Mouse (Mus musculus): ENCODE results near the gene E130309D02Rik. TPM values are rescaled to one million over a fixed set of nuclear protein-coding genes. Genes with fewer than 3 reads are reported as not detected.

Gene E130309D02Rik
- polyA plus RNA-seq, 1 experiment from 2014 or later = 39.4 TPM

DNA sequence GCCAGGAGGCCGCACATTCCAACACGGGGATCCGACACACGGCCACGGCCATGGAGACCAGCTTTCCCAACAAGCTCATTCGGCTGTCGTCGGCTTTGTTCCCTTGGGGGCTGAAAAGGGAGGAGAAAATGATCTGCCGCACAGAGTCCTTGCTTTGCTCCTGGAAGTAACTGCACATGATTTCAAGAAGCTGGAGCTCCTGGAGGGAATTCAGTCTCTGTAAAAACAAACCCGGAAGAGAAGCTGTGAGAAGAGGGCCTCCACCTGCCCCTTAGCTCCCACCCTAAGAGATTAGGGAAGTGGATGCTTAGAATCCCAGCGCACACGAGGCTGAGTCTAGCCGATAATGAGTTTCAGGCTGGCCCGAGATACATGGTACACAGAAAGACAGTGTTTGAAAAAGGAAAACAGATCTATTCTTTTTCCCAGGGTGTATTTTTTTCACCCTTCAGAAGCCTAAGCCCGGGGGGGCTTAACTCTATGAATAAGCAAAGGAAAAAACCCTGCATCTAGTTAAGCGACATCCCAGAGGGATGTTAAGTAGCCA lies 904 bp downstream of the E130309D02Rik start:
- Histone ChIP-seq H3K27me3 (ENCODE audit: insufficient read depth, low read length) (no peaks in the 10 kb centered on the region), H3K9ac (replicated peaks; ENCODE audit: low read length) (peak overlapping the region; percentile 95), H3K4me2 (replicated peaks; ENCODE audit: low read depth, low read length) (peak overlapping the region; percentile 77), H3K4me1 (ENCODE audit: insufficient read depth, low read length) (peaks cover 16% of the 10 kb centered on the region), H3K9me3 (ENCODE audit: low read length) (no peaks in the 10 kb centered on the region), H3K36me3 (ENCODE audit: insufficient read depth, low read length) (peaks cover 50% of the 10 kb centered on the region), H3K4me3 (ENCODE audit: low read length) (peak overlapping the region; percentile 89), H3K27ac (ENCODE audit: low read length) (peak overlapping the region; percentile 90)
- 2% methylated on average over 16 of the region's 16 CpGs for WGBS
- no peak for ATAC-seq (ENCODE audit: low FRiP score, low TSS enrichment)

DNA sequence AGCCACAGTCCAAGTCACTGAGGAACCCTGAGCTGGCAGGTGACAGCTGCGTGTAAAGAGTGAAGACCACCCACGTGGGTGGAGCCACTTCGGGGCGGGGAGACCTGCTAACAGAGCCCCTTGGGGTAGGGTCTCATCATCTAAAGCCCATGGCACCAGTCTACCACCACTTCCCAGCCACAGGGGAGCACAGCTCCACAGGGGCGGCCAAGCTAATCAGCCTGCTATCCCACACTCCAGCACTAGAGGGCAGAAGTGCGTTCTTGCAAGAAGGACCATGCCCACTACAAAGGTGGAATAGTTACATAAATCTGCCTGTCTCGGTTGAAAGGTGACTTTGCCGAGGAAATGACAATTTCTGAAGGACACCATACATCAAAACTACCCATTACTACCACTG lies 3.3 kb downstream of the E130309D02Rik start:
- no peak overlapping the region for H3K27ac ChIP-seq (ENCODE audit: low read length)
- H3K36me3 ChIP-seq (ENCODE audit: insufficient read depth, low read length) = peaks cover 54% of the 10 kb centered on the region
- no peak for ATAC-seq (ENCODE audit: low FRiP score, low TSS enrichment)
- H3K4me3 ChIP-seq (ENCODE audit: low read length) = no peak overlapping the region
- peaks cover 16% of the 10 kb centered on the region for H3K4me1 ChIP-seq (ENCODE audit: insufficient read depth, low read length)
- H3K4me2 ChIP-seq (replicated peaks; ENCODE audit: low read depth, low read length) = no peak overlapping the region
- H3K27me3 ChIP-seq (ENCODE audit: insufficient read depth, low read length) = no peaks in the 10 kb centered on the region
- WGBS = 60% methylated on average over 8 of the region's 8 CpGs
- H3K9me3 ChIP-seq (ENCODE audit: low read length) = no peaks in the 10 kb centered on the region
- H3K9ac ChIP-seq (replicated peaks; ENCODE audit: low read length) = no peak overlapping the region

DNA sequence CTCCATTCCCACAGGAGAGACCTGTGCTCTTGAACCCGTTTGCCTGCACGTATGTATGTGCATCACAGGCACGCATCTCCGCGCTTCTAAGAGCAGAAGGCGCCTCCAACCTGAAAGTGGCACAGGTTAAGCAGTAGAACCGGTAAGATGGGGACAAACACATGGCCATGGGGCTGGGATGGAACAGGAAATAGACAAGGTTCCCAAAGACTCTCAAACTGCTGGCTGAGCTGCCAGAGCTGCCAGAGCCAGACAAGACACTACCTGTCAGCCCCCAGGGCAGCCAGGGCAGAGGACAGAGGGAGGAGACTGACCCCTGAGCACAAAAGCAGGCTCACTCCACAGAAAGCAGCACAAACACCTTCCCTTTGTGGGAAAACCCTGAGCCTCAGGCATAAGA lies 5.2 kb downstream of the E130309D02Rik start:
- Histone ChIP-seq H3K27ac (ENCODE audit: low read length) (no peak overlapping the region), H3K4me1 (ENCODE audit: insufficient read depth, low read length) (peaks cover 14% of the 10 kb centered on the region), H3K4me2 (replicated peaks; ENCODE audit: low read depth, low read length) (no peak overlapping the region), H3K27me3 (ENCODE audit: insufficient read depth, low read length) (no peaks in the 10 kb centered on the region), H3K9ac (replicated peaks; ENCODE audit: low read length) (no peak overlapping the region), H3K9me3 (ENCODE audit: low read length) (no peaks in the 10 kb centered on the region), H3K36me3 (ENCODE audit: insufficient read depth, low read length) (peaks cover 69% of the 10 kb centered on the region), H3K4me3 (ENCODE audit: low read length) (no peak overlapping the region)
- ATAC-seq (ENCODE audit: low FRiP score, low TSS enrichment) = no peak
- WGBS = 98% methylated on average over 7 of the region's 7 CpGs

DNA sequence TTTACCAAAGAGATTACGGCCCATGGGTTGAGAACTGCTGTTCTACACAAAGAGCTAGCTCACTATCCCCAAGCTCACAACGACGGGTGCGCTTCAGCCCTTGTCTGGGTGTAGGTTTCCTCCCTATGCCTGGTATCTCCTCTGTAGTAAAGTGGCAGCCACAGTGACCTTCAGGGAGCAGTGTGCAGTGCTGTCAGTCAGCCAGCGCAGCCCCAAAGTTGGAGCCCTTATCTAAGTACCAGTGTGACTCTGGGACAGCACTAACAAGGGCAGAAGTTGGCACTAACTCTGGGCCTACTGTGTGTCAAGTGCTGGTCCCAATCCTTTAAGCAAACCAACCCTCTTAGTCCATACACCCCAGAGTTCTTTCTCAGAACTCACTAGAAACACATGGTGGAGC lies 6.3 kb downstream of the E130309D02Rik start:
- Histone ChIP-seq H3K4me2 (replicated peaks; ENCODE audit: low read depth, low read length) (no peak overlapping the region), H3K9ac (replicated peaks; ENCODE audit: low read length) (no peak overlapping the region), H3K27ac (ENCODE audit: low read length) (no peak overlapping the region), H3K9me3 (ENCODE audit: low read length) (no peaks in the 10 kb centered on the region), H3K36me3 (ENCODE audit: insufficient read depth, low read length) (peaks cover 71% of the 10 kb centered on the region), H3K4me1 (ENCODE audit: insufficient read depth, low read length) (peaks cover 12% of the 10 kb centered on the region), H3K27me3 (ENCODE audit: insufficient read depth, low read length) (no peaks in the 10 kb centered on the region), H3K4me3 (ENCODE audit: low read length) (no peak overlapping the region)
- no peak for ATAC-seq (ENCODE audit: low FRiP score, low TSS enrichment)
- WGBS = 88% methylated on average over 5 of the region's 5 CpGs

DNA sequence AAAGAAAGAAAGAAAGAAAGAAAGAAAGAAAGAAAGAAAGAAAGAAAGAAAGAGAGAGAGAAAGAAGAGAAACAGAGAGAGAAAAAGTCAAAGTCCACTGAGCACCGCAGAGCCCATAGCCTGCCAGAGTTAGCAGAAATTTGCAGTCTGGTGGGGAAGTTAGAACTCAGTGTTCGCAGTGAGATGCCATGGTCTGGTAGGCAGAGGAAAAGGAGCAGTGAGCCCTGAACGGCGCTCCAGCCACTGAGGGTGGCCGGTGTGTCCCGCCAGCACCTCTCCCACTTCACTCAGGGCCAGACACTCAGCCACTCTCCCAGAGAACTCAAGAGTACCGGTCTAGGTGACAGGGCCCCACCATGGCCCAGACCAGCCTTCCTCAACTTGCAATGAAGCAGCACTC lies 10.9 kb downstream of the E130309D02Rik start:
- H3K4me2 ChIP-seq (replicated peaks; ENCODE audit: low read depth, low read length) = no peak overlapping the region
- peaks cover 80% of the 10 kb centered on the region for H3K36me3 ChIP-seq (ENCODE audit: insufficient read depth, low read length)
- H3K9ac ChIP-seq (replicated peaks; ENCODE audit: low read length) = no peak overlapping the region
- no peaks in the 10 kb centered on the region for H3K27me3 ChIP-seq (ENCODE audit: insufficient read depth, low read length)
- ATAC-seq (ENCODE audit: low FRiP score, low TSS enrichment) = no peak
- no peak overlapping the region for H3K4me3 ChIP-seq (ENCODE audit: low read length)
- no peak overlapping the region for H3K27ac ChIP-seq (ENCODE audit: low read length)
- no peaks in the 10 kb centered on the region for H3K9me3 ChIP-seq (ENCODE audit: low read length)
- H3K4me1 ChIP-seq (ENCODE audit: insufficient read depth, low read length) = 0 out of 2 replicates have a peak, but pooled peaks cover 3% of the 10 kb centered on the region
- 77% methylated on average over 7 of the region's 7 CpGs for WGBS

DNA sequence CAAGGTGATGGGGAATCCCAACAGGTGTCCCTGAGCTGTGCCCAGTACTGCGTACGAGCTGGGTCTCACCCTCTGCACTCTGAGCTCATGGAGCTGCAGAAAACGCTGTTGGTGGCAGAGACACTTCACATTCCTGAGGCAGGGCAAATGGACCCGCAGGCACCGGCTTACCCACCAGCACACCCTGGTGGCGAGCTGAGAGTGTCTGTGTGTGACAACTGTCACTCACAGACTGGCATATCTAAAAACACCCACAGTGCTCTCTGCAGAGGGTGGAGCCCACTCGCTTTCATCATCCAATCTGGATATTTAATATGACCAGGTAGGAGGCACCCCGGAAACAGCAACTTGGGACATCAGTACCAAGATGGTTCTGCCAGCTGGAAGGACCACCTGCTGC lies 13.9 kb downstream of the E130309D02Rik start:
- H3K27ac ChIP-seq (ENCODE audit: low read length) = no peak overlapping the region
- H3K9me3 ChIP-seq (ENCODE audit: low read length) = no peaks in the 10 kb centered on the region
- 72% methylated on average over 8 of the region's 8 CpGs for WGBS
- no peak overlapping the region for H3K4me2 ChIP-seq (replicated peaks; ENCODE audit: low read depth, low read length)
- no peak overlapping the region for H3K4me3 ChIP-seq (ENCODE audit: low read length)
- H3K27me3 ChIP-seq (ENCODE audit: insufficient read depth, low read length) = no peaks in the 10 kb centered on the region
- ATAC-seq (ENCODE audit: low FRiP score, low TSS enrichment) = no peak
- peaks cover 57% of the 10 kb centered on the region for H3K36me3 ChIP-seq (ENCODE audit: insufficient read depth, low read length)
- H3K4me1 ChIP-seq (ENCODE audit: insufficient read depth, low read length) = 0 out of 2 replicates have a peak, but pooled peaks cover 3% of the 10 kb centered on the region
- no peak overlapping the region for H3K9ac ChIP-seq (replicated peaks; ENCODE audit: low read length)

DNA sequence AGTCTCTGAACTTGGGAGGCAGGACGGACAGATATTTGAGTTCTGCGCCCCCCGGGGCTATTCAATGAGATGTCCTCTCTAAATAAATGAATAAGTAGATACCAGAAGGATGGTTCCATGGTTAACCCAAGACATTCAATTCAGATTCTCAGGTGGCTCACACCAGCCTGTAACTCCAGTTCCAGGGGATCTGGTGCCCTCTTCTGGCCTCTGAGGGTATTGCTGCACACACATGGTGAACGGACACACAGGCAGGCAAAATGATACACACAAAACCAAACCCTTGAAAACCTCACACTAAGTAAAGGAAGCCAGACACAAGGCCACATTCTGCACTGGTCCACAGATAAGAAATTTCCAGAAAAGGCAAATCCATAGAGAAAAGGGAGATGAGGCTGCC lies 15.5 kb downstream of the E130309D02Rik start:
- Histone ChIP-seq H3K27me3 (ENCODE audit: insufficient read depth, low read length) (no peaks in the 10 kb centered on the region), H3K4me2 (replicated peaks; ENCODE audit: low read depth, low read length) (no peak overlapping the region), H3K4me1 (ENCODE audit: insufficient read depth, low read length) (0 out of 2 replicates have a peak, but pooled peaks cover 3% of the 10 kb centered on the region), H3K4me3 (ENCODE audit: low read length) (no peak overlapping the region), H3K27ac (ENCODE audit: low read length) (no peak overlapping the region), H3K9ac (replicated peaks; ENCODE audit: low read length) (no peak overlapping the region), H3K9me3 (ENCODE audit: low read length) (no peaks in the 10 kb centered on the region), H3K36me3 (ENCODE audit: insufficient read depth, low read length) (peaks cover 43% of the 10 kb centered on the region)
- ATAC-seq (ENCODE audit: low FRiP score, low TSS enrichment) = no peak
- WGBS = 91% methylated on average over 4 of the region's 4 CpGs

DNA sequence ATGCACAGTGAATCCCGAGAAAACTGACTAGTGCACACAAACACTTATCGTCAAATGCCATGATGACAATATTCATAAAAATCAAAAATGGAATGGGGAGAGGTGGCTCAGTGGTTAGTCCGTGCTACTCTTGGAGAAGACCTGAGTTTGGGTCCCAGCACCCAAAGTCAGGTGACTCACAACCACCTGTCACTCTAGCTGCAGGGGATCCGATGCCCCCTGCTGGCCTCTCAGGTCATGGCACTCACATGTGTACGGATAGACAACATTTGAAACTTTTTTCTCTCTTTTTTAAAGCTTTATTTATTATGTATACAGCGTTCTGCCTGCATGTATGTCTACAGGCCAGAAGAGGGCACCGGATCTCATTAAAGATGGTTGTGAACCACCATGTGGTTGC lies 16.8 kb downstream of the E130309D02Rik start:
- no peak for ATAC-seq (ENCODE audit: low FRiP score, low TSS enrichment)
- Histone ChIP-seq H3K9me3 (ENCODE audit: low read length) (no peaks in the 10 kb centered on the region), H3K4me3 (ENCODE audit: low read length) (no peak overlapping the region), H3K4me1 (ENCODE audit: insufficient read depth, low read length) (peaks cover 6% of the 10 kb centered on the region), H3K4me2 (replicated peaks; ENCODE audit: low read depth, low read length) (no peak overlapping the region), H3K36me3 (ENCODE audit: insufficient read depth, low read length) (peaks cover 40% of the 10 kb centered on the region), H3K27me3 (ENCODE audit: insufficient read depth, low read length) (peaks cover 11% of the 10 kb centered on the region), H3K27ac (ENCODE audit: low read length) (no peak overlapping the region), H3K9ac (replicated peaks; ENCODE audit: low read length) (no peak overlapping the region)
- 94% methylated on average over 7 of the region's 7 CpGs for WGBS

DNA sequence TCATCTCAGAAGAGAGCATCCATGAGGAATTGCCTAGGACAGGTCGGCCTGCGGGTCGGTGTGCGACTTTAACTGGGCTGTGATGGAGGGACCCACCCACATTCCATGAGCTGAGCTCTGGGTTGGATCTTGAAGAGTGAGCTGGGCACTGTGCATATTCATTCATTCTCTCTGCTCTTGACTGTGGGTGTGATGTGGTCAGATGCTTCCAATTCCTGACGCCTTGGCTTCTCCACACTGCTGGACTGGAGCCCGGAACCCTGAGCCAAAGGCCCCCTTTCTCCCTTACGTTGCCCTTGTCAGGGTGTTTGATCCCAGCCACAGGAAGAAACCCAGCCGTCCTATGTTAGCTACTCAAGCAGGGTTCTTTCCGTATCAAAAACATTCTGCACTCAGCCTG lies 17.2 kb downstream of the E130309D02Rik start:
- no peak for ATAC-seq (ENCODE audit: low FRiP score, low TSS enrichment)
- Histone ChIP-seq H3K27me3 (ENCODE audit: insufficient read depth, low read length) (peaks cover 16% of the 10 kb centered on the region), H3K9ac (replicated peaks; ENCODE audit: low read length) (no peak overlapping the region), H3K9me3 (ENCODE audit: low read length) (no peaks in the 10 kb centered on the region), H3K36me3 (ENCODE audit: insufficient read depth, low read length) (peaks cover 36% of the 10 kb centered on the region), H3K4me3 (ENCODE audit: low read length) (no peak overlapping the region), H3K4me1 (ENCODE audit: insufficient read depth, low read length) (peaks cover 10% of the 10 kb centered on the region), H3K27ac (ENCODE audit: low read length) (no peak overlapping the region), H3K4me2 (replicated peaks; ENCODE audit: low read depth, low read length) (no peak overlapping the region)
- WGBS = 89% methylated on average over 9 of the region's 9 CpGs

DNA sequence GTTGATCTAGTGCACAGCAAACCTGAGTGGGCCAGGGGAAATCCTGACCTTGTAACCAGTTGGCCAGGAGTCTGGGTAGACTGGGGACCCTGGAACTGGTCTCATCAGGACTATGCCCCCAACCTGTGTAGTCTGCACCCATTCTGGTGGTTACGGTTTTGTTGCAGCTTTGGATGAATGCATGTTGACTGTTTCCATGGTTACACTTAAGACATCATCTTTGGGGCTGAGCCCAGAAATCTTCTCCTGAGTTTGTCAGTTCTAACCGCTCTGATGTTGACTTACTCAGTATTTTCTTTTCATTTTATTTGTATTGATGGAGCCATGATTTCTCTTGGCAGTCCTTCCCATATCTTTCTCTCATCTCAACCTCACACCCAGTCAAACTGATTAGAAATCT lies 19.8 kb downstream of the E130309D02Rik start:
- WGBS = 92% methylated on average over 2 of the region's 2 CpGs
- Histone ChIP-seq H3K36me3 (ENCODE audit: insufficient read depth, low read length) (peaks cover 17% of the 10 kb centered on the region), H3K4me2 (replicated peaks; ENCODE audit: low read depth, low read length) (no peak overlapping the region), H3K4me1 (ENCODE audit: insufficient read depth, low read length) (peaks cover 12% of the 10 kb centered on the region), H3K27ac (ENCODE audit: low read length) (no peak overlapping the region), H3K9ac (replicated peaks; ENCODE audit: low read length) (no peak overlapping the region), H3K4me3 (ENCODE audit: low read length) (no peak overlapping the region), H3K27me3 (ENCODE audit: insufficient read depth, low read length) (peaks cover 42% of the 10 kb centered on the region), H3K9me3 (ENCODE audit: low read length) (no peaks in the 10 kb centered on the region)
- no peak for ATAC-seq (ENCODE audit: low FRiP score, low TSS enrichment)

Data from kidney, embryonic 16.5 days (tissue).